Mouse (Mus musculus) neural tube, embryonic 11.5 days (tissue): ENCODE measurements around the gene Pvr. TPM values are rescaled to one million over a fixed set of nuclear protein-coding genes. Genes with fewer than 3 reads are reported as not detected.
A peak's percentile ranks its signal among the peaks of the same experiment; 100 is the strongest.

Source experiments
- ATAC-seq: fragments of 200-750 bp; cut with Nextera tagmentation; 2 replicates; pipeline ENCODE4 v1.8.0; 2017; ENCODE audit warnings: moderate number of reproducible peaks, mild to moderate bottlenecking, moderate TSS enrichment, moderate library complexity; ENCODE audit not compliant: insufficient read depth, low FRiP score, low TSS enrichment
- DNase-seq: peaks from one replicate; pipeline ENCODE4 v3.0.0-alpha.2; 2015; ENCODE audit warnings: low spot score
- H3K27ac ChIP-seq: fragments of 300-500 bp; sonication (generic); 2 replicates; pipeline ENCODE4 v1.5.1; 2014; ENCODE audit warnings: low read depth, mild to moderate bottlenecking, low read length
- H3K27me3 ChIP-seq: fragments of 300-500 bp; sonication (generic); 2 replicates; pipeline ENCODE4 v1.6.1; 2014; ENCODE audit warnings: mild to moderate bottlenecking, low read length, mixed read lengths; ENCODE audit not compliant: control insufficient read depth, insufficient read depth
- H3K36me3 ChIP-seq: fragments of 300-500 bp; sonication (generic); 2 replicates; pipeline ENCODE4 v1.6.1; 2014; ENCODE audit warnings: mild to moderate bottlenecking, low read length, moderate library complexity, mixed read lengths; ENCODE audit not compliant: control insufficient read depth, insufficient read depth
- H3K4me1 ChIP-seq: fragments of 300-500 bp; sonication (generic); 2 replicates; pipeline ENCODE4 v1.6.1; 2014; ENCODE audit warnings: low read length, mixed read lengths; ENCODE audit not compliant: control insufficient read depth, insufficient read depth
- H3K4me2 ChIP-seq: fragments of 300-500 bp; sonication (generic); 2 replicates; pipeline ENCODE4 v1.6.1; 2014; ENCODE audit warnings: low read depth, mild to moderate bottlenecking, moderate library complexity
- H3K4me3 ChIP-seq: fragments of 300-500 bp; sonication (generic); 2 replicates; pipeline ENCODE4 v1.5.1; 2014; ENCODE audit warnings: low read depth, low read length
- H3K9ac ChIP-seq: fragments of 300-500 bp; sonication (generic); 2 replicates; pipeline ENCODE4 v1.6.1; 2014; ENCODE audit warnings: mild to moderate bottlenecking, low read length
- H3K9me3 ChIP-seq: fragments of 300-500 bp; sonication (generic); 2 replicates; pipeline ENCODE4 v1.6.1; 2016; ENCODE audit warnings: low read length; ENCODE audit not compliant: control insufficient read depth
- WGBS: fragments of 180-500 bp; shearing (Covaris S2); extraction: QIAGEN DNeasy Blood & Tissue Kit; methylation state at CpG from one replicate; pipeline ENCODE4 v1.1.7; 2014; 5-methylcytosine and 5-hydroxymethylcytosine counted together
- polyA plus RNA-seq: library from polyadenylated mRNA; unstranded; fragments of >200 nt; fragmentation: Nextera tagmentation; extraction: Ambion mirVana; gene quantifications from 2 replicates; pipeline ENCODE4 v1.2.1, GENCODE M21; 2014

Gene Pvr
- polyA plus RNA-seq = 2.9 and 4.8 TPM in 2 replicates

DNA sequence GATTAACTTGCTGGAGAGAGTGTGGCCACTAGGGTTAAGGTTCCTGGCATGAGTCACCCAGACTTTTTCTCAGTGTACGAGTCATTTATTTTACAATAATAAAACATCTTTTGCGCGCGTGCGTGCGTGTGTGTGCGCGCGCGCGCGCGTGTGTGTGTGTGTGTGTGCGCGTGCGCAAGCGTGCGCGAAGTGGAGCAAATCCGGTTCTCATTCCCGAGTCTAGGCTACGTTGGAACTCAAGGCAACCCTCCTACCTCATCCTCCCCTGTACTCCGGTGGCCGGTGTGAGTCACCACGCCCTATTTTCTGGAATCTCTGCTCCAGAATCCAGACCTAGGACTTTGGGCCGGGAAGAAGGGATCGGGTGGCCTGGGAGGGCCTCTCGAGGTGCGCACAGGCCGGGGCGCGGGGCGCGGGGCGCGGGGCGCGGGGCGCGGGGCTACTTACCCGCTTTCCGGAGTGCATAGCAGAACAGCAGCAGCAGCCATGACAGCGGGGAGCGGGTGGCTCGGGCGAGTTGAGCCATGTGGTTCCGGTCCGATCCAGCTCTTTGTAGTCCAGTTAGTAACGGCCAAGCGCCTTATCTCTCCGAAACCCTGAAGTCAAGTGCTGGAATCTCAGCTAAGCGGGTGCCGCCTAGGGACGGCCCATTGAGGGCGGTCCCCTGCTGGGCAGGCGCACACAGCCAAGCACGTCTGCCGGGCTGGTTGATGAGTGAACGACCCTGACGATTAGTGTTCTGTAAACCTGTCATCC lies at the start of gene Pvr:
Pvr (minus strand) TSS at position 655 of the 756 bp plus-strand sequence.
- peak within 1 kb of the TSS; percentile 67 for H3K4me3 ChIP-seq
- H3K9ac ChIP-seq = peak within 1 kb of the TSS; percentile 76
- no peaks in the 10 kb centered on the region; the same call in 1 of the 2 replicates for H3K36me3 ChIP-seq
- no peaks in the 10 kb centered on the region for H3K4me1 ChIP-seq
- peak; percentile 74 for DNase-seq
- H3K27me3 ChIP-seq = no peaks in the 10 kb centered on the region
- H3K4me2 ChIP-seq = peak within 1 kb of the TSS; percentile 75
- 0 out of 2 replicates have a peak within 1 kb of the TSS, but pooled peaks have one; percentile 8 for H3K27ac ChIP-seq
- under 1% methylated on average over 60 of the region's 60 CpGs for WGBS
- no peaks in the 10 kb centered on the region for H3K9me3 ChIP-seq
- ATAC-seq = peak; percentile 78

DNA sequence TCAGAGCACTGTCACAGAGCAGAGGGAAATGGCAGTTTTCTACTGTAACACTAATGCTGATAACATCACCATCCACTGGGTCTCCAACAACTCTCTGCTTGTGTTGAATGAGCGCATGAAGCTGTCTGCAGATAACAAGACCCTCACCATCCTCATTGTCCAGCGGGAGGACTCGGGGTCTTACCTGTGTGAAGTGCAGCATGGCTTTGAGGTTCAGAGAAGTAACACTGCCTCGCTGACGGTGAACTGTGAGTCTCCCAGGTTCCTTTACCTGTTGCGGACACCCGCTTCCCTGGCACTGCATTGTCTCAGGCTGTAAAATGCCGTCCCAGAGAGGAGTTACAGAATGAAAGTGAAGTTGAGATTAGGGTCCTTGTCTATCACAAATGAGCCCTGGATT lies 49.2 kb upstream of the Pvr start:
- Histone ChIP-seq H3K27me3 (no peaks in the 10 kb centered on the region), H3K9me3 (peaks cover 11% of the 10 kb centered on the region), H3K36me3 (no peaks in the 10 kb centered on the region), H3K4me1 (no peaks in the 10 kb centered on the region), H3K4me3 (no peak overlapping the region), H3K4me2 (no peak overlapping the region), H3K9ac (no peak overlapping the region), H3K27ac (no peak overlapping the region)
- no peak for ATAC-seq
- no peak for DNase-seq
- 90% methylated on average over 8 of the region's 8 CpGs for WGBS

DNA sequence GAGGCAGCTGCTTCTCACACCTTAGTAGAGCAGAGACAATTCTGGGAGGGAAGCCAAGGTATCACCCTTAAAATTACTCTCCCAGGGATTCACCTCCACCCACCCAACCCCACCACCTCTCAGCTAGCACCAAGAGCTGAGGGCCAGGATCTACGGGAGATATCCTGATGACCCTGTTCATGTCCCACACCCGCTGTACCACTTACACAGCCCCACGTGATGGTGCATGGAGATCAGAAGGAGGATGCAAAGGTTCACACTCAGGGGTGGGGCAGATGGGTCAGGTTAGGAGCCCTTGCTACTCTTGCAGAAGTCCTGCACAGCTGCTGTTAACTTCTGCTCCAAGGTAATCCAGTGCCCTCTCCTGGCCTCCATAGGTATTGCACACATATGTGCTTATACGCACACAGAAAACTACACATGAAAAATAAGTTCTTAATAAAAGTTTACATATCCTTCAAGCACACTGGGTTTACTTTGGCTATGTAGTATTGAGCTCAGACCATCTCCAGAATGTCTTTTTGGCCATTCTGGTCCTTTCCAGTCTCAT lies 48.7 kb upstream of the Pvr start:
- no peak overlapping the region for H3K4me2 ChIP-seq
- no peaks in the 10 kb centered on the region for H3K4me1 ChIP-seq
- peaks cover 11% of the 10 kb centered on the region for H3K9me3 ChIP-seq
- H3K27ac ChIP-seq = no peak overlapping the region
- no peak for ATAC-seq
- DNase-seq = no peak
- 92% methylated on average over 4 of the region's 4 CpGs for WGBS
- H3K36me3 ChIP-seq = no peaks in the 10 kb centered on the region
- H3K27me3 ChIP-seq = no peaks in the 10 kb centered on the region
- no peak overlapping the region for H3K9ac ChIP-seq
- no peak overlapping the region for H3K4me3 ChIP-seq

DNA sequence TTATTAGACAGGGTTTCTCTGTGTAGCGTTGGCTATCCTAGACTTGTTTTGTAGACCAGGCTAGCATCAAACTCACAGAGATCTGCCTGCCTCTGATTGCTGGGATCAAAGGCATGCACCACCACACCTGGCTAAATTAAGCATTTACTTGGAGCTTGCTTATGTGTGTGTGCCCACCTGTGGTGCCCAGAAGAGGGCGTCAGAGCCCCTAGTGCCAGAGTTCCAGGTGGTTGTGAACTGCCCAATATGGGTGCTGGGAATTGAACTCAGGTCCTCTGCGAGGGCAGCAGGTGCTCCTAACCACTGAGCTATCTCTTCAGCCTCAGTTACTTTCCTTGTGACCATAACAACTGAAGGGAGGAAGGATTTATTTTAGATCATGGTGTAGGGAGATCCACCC lies 48.1 kb upstream of the Pvr start:
- no peak for ATAC-seq

DNA sequence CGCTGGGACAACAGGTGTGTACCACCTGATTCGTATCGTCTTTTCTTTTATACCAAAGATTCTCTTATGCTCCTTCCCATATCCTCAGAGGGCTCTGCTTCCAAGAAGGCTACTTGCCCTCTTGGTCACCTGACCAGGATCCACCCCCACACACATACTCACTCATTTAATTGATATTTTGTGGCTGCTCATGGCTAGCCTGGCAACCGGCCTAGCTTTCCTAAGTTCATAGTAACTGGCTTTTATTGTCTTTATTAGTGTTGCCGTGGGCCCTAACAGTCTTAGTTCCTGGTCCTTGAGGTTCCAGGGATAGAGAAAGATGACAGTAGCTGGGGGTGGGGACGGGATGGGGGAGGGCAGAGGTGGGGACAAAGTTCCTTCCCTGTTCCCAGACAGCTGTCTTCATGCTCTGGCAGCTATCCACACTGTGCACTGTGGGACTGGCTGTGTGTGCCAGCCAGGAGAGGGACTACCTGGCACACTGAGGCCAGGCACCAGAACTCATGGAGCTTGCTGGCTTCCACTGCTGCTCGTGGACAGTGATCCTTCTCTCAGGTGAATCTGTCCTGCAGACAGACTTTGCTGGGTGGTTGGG lies 44.1 kb upstream of the Pvr start, which contains the start of gene Ceacam20:
Ceacam20 (plus strand) TSS at position 428 of the 595 bp plus-strand sequence.
- Histone ChIP-seq H3K27ac (no peak within 1 kb of the TSS), H3K4me1 (no peaks in the 10 kb centered on the region)
- ATAC-seq = no peak

More for the DNA sequence above, 48.1 kb upstream of the Pvr start:
- WGBS = 80% methylated on average over 3 of the region's 3 CpGs
- Histone ChIP-seq H3K4me1 (no peaks in the 10 kb centered on the region), H3K36me3 (no peaks in the 10 kb centered on the region), H3K27ac (no peak overlapping the region), H3K4me3 (no peak overlapping the region), H3K9me3 (peaks cover 11% of the 10 kb centered on the region), H3K9ac (no peak overlapping the region), H3K27me3 (no peaks in the 10 kb centered on the region), H3K4me2 (no peak overlapping the region)
- DNase-seq = no peak

DNA sequence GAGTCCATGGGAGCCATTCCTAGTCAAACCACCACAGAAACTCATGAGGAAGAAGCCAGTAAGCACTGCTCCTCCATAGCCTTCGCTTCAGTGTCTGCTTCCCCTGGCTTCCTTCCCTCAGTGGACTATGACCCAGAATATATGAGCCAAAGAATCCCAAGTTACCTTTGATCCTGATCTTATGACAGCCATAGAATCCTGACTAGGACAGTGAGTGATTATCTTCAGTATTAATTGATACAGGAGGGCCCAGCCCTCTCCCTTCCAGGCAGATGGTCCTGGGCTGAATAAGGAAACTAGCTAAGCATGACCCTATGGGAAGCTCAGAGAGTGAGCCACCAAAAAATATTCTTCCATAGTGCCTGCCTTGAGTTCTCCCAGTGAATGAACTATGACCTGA lies 41.5 kb upstream of the Pvr start:
- ATAC-seq = no peak
- no peak for DNase-seq
- 71% methylated on average over 1 of the region's 1 CpGs for WGBS
- Histone ChIP-seq H3K27ac (no peak overlapping the region), H3K27me3 (no peaks in the 10 kb centered on the region), H3K9me3 (no peaks in the 10 kb centered on the region), H3K4me1 (no peaks in the 10 kb centered on the region), H3K4me2 (no peak overlapping the region), H3K36me3 (no peaks in the 10 kb centered on the region), H3K4me3 (no peak overlapping the region), H3K9ac (no peak overlapping the region)

More for the DNA sequence above, 44.1 kb upstream of the Pvr start, which contains the start of gene Ceacam20:
- no peak within 1 kb of the TSS for H3K4me3 ChIP-seq
- no peak within 1 kb of the TSS for H3K4me2 ChIP-seq
- peaks cover 6% of the 10 kb centered on the region for H3K9me3 ChIP-seq
- DNase-seq = no peak
- H3K9ac ChIP-seq = no peak within 1 kb of the TSS
- H3K36me3 ChIP-seq = no peaks in the 10 kb centered on the region
- WGBS = 79% methylated on average over 7 of the region's 7 CpGs
- H3K27me3 ChIP-seq = no peaks in the 10 kb centered on the region

DNA sequence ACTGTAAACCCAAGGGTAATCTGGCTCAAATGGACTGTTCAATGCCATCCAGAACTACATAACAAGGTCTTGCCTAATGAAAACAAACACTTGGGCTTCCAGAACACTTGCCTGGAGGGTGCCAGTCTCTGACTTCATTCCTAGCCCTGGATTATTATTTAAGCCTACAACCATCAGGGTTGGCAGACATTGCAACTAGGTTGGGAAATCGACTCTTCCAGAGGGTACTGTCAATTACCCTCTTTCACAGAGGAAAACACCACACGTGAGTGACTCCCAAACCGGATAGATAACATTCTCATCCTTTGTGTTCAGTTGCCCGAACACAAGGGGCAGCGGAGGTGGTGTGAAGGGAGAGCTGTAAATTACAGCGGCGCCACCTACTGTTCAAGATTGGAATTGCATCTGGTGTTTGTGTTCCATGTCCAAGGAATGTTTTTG lies 35.4 kb upstream of the Pvr start:
- WGBS = 4% methylated on average over 7 of the region's 7 CpGs

DNA sequence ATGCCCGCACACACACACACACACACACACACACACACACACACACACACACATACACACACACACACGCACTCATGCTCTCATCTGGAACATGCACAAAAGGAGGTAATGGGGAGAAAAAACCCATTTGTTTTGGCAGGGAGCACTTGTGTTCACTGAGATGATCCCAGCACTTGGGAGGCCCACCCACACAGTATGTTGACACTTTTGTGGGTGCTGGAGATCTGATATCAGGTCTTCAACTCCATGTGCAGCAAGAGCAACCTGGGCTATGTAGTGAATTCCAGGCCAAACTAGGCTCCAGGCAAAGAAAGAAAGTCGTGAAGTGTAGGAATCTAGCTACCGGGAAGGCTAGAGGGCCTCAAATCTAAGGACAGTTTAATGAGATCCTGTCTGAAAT lies 34.9 kb upstream of the Pvr start:
- no peak overlapping the region for H3K4me2 ChIP-seq
- H3K9me3 ChIP-seq = no peaks in the 10 kb centered on the region
- DNase-seq (no peak), ATAC-seq (no peak)
- WGBS = 80% methylated on average over 4 of the region's 4 CpGs
- H3K4me3 ChIP-seq = no peak overlapping the region
- H3K36me3 ChIP-seq = no peaks in the 10 kb centered on the region
- no peak overlapping the region for H3K9ac ChIP-seq
- H3K27ac ChIP-seq = no peak overlapping the region
- no peaks in the 10 kb centered on the region for H3K27me3 ChIP-seq
- no peaks in the 10 kb centered on the region for H3K4me1 ChIP-seq

More for the DNA sequence above, 35.4 kb upstream of the Pvr start:
- Histone ChIP-seq H3K27ac (no peak overlapping the region), H3K36me3 (no peaks in the 10 kb centered on the region), H3K27me3 (no peaks in the 10 kb centered on the region), H3K9me3 (no peaks in the 10 kb centered on the region), H3K4me1 (no peaks in the 10 kb centered on the region), H3K4me2 (no peak overlapping the region), H3K4me3 (no peak overlapping the region), H3K9ac (no peak overlapping the region)
- peak; percentile 84 for DNase-seq
- no peak for ATAC-seq
